Mouse (Mus musculus) R1 (cell line): ENCODE data around the gene Abcb9.

Experiments used
- DNase-seq: peaks from one replicate; pipeline ENCODE4 v3.0.0-alpha.2; 2018; ENCODE audit warnings: low read depth, low spot score

Gene Abcb9

DNA sequence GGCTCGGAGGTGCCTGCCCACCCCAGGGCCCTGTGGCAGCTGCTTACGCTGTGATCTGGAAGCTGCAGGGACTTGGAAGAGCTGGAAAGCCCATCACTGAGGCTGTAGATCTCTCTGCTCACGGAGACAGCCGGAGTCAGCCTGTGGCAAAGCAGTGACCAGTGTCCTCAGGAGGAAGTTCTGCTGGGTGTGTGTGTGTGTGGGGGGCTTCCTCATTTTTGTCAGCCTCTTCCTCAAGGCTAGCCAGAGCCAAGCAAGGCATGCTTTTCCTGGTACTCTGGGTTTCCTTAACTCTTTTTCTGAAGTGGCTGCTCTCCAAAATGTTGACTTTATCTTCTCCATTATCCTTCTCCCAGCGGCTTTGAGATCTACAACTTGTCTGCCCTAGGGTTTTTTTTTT lies 35.9 kb downstream of the Abcb9 start:
- no peak for DNase-seq

DNA sequence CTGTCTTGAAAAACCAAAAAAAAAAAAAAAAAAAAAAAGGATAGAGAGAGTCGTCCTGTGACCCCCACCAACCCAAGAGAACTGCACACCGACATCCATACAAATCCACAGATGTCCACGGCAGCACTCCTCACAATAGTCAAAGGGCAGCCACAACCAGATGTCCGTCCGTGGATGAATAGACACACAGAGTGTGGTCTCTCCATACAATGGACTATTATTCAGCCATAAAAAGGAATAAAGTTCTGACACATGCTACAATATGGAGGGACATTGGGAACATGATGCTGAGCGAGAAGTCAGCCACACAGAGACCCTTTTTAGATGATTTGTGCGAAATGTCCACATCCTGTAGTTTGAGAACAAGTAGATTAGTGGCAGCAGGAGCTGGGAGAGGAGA lies 36.8 kb downstream of the Abcb9 start:
- DNase-seq: no peak

DNA sequence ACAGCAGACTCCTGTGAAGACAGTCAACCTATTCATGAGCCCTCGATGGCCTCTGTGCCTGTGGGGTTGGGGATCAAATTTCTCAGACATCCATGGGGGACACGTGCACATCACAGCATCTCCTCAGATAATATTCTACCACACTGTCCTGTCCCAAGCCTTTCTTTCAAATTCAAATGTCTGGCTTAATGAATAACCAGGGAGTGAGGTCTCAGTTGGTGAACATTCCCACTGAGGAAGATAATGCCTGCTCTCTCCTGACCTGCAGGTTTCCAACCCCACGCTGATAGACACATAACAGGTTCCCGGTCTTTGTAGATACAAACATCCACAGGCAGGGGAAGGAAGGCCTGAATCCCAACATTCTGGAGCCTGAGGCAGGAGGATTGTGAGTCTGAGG lies 38.6 kb downstream of the Abcb9 start:
- peak; percentile 97 for DNase-seq

DNA sequence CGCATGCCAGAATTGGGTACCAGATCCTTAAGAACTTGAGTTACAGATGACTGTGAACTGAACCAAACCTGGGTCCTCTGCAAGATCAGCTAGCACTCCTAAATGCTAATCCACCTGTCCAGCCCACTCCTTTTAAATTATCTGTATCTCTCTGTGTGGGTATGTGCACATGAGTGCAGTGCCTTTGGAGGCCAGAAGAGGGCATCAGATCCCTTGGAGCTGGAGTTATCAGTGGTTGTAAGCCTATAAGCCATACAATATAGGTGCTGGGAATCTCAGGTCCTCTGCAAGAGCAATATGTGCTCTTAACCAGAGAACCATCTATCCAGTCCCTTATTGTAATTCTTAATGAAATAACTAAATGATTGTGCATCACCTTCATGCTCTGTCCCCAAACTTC lies 39.4 kb downstream of the Abcb9 start:
- DNase-seq: peak; percentile 66

DNA sequence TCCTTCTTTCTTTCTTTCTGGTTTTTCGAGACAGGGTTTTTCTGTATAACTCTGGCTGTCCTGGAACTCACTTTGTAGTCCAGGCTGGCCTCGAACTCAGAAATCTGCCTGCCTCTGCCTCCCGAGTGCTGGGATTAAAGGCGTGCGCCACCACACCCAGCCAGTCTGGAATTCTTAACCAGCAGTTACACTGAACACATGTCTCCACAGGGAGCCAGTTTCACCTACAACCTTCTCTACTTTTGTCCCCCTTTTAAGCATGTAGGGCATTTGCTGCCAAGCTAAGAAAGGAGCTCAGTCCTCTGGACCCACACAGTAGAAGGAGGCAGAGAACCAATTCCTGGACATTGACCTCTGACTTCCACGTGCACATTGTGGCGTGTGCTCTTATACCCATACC lies 43.0 kb downstream of the Abcb9 start:
- DNase-seq: peak; percentile 73

DNA sequence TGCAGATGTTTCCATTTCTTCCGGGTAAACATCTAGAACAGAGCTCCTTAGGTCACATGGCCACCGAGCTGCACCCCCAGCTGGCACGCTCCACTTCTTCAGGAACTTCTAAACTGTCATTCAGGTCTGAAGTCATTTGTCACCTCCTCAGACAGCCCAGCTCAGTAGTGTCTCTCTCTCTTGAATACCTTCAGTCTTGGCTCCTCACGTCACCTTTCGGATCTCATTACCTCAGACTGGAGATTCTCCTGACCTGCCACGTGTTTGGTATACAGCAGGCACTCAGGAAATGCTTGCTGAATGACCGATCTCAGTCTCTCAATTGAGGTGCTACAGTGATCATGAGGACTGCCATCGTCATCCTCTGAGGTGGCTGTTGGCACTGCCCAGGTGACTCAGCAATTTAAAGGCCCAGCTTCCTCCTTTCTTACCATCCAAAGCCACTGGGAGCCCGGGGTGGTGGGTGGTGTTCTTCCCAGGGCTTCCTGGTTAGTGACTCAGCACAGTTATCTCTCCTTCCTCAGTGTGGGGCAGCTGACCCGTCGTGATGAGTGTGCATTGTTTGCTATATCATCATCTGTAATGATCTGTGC lies 43.6 kb downstream of the Abcb9 start:
- DNase-seq: peak; percentile 23

DNA sequence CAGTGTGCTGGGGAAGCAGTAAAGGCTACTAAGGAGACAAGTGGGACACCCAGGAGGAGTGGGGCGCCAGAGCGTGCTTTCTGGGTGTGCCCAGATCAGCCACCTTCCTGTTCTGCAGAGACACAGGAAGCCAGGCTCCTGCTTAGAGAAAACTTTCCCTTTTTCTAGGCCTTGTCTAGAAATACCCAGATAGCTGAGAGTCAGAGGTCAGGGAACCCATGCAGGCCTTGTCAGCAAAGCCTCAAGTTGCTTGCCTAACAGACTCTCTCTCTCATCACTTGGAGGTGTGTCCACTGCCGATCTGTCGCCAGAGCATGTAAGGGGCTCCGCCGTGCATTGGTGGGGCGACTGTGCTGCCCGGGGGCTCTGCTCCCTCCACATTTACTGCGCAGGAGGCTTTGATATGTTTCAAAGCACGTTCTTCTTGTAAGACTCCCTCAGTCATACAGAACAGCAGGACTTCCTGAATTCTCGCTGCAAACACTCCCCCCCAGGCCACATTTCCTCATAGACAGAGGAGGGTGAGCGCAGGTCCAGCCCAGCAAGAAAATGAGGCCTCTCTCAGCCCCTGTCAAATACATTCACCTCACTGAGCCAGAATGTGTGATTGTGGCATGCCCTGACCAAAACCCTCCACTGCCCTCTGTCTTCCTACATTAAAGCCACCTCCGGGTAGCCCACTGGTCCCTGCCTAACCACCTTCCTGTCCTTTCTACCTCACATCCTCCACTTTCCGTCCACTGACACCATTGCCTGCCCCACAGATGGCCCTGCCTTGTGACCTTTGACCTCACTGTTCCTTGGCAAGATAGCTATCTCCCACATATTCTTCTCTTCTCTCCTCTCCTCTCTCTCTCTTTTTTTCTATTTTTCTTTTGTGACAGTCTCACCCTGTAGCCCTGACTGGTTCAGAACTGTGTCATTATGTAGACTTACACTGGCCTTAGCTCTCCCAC lies 45.2 kb downstream of the Abcb9 start:
- no peak for DNase-seq

DNA sequence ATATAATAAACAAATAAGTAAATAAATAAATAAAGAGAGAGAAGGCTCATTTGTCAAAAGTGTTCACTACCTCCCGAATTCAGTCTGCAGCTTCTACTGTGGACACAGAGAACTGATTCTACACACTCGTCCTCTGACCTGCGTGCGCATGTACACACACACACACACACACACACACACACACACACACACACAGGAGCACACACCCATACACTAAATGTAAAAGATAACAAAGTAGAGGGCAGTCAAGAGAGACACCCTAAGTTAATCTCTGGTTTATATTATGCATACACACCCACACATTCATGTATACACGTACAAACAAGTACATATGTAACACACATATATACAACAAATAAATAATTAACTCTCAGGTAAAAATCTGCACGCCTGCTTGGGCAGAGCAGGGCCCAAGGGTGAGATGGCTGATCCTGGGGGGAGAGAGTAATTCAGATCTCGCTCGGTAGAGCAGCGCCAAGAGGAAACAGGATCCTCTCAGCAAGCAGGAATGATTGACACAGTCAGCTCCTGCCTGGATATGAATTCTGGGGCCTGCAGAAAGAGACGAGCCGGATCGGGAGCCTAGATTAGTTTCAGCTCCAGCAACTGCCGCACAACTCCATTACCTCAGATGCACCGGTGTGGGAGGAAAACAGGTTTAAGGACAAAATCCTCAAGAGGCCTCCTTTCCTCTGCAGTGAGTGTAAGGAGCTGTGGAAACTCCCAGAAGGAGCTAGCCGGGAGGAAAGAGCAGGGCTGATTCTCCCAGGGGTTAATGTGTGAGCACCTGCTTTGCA lies 46.2 kb downstream of the Abcb9 start:
- no peak for DNase-seq

DNA sequence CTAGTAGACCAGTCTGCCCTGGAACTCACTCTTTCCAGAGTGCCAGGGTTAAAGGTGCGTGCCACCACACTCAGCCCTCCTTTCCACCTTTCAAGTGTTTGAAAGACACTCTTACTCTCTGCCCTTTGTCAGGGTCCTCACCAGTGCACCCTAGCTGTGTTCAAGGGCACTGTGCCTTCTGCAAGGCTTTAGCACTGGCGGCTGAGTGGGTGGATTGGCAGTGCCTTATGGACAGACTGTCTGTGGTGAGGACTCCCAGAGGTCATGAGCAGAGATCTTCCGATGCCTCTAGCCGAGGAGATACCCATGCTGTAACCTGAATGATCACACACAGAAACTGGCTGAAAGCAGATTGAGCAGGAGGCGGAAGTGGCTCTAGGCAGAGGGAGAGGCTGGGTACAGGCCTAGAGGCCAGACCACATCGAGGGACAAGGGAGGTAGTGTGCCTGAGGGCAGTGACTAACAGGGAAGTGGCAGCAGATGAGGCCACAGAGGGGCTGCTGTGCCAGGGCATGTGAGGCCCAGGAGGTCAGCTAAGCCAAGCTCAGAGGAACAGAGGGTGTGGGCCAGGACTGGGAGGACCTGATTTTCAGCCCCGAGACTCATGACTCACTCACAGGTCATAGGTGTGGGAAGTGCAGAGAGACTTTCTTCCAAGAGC lies 48.7 kb downstream of the Abcb9 start:
- DNase-seq: no peak

DNA sequence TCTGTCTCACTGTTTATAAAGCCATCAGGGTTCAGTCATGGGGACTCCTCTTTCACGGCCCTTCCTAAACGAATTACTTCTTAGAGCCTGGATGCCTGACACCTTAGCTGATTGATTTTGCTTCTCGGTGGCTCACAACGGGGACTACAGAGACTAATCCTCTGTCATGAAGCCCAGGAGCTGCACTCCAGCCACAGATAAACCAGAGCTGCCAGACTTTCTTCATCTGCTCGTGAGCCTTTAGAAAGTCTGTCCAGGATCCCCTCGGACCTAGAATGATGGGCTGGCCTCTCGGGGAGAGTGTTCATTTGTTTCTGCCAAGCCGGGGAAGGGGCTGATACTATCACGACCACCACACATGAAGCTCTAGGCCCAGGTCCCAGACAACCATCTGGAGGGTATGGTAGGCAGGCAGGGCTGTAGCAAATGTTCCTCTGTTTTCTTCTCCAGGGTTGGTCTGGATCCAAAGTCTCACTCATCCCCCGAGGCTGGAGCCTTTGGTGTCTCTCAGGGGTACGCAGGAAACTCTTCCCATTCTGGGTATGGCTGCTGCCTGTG lies 50.1 kb downstream of the Abcb9 start:
- DNase-seq: no peak

DNA sequence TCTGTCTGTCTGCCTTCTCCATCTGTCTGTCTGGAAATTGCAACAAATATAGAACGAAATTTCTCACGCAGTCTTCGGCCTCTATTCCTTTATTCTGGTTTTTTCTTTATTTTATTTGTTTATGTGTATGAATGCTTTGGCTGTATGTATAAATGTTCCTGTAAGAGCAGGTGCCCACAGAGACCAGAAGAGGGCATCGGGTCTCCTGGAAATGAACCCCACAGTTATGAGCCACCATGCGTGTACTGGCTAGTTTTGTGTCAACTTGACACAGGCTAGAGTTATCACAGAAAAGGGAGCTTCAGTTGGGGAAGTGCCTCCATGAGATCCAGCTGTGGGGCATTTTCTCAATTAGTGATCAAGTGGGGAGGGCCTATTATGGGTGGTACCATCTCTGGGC lies 51.6 kb downstream of the Abcb9 start:
- DNase-seq: no peak

DNA sequence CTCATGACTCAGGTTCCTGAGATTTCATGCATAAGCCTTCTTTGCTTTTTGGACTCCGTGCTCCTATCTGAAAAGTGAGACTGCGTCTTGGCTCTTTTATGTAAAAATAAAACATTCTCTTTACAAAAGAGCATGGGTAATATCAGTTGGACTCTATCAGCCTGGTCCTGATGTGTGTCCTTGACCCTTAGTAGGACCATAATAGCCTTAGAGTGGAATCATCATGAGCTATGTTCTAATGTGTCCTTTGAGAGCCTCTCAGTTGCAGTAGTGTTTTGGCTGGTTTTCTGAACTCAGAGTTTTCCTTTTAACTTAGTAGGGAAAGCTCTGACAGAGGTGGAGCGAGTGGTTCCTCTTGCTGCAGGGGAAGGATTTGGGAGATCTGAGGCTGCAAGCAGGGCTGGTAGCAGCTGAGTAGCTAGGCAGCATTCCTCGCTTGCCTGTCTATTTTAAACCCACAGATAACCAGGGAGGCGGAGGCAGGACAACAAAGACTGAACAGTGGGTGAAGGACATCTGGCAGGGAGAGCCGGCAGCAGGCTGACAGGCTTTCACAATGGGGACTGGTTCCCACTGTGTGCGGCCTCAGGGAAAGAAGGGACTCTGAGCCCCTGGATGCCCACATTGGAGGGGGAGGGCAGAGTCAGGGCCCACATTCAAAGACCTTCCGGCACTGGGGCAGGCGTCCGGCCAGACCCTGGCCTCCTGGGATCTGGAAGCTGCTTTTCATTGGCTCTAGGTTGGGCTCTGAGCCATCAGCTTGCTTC lies 52.2 kb downstream of the Abcb9 start:
- no peak for DNase-seq

DNA sequence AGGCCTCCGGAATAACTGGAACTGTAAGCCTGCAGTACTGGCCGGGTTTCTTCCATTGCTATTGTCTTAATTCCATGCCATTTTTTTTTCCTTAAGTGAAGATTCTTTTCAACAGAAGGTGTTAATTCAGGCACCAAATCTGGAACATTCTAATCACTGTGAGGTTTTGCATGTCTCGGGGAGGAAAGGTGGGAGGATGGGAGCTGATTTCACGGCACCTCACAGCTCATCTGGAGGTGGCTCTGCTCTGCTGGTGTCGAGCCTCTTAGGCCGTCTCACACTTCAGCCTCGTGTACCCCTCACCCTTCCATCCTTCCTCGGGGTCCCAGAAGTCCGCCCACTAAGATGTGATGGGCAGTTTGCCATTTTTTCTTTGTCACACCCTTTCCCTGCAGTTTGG lies 54.5 kb downstream of the Abcb9 start:
- no peak for DNase-seq

DNA sequence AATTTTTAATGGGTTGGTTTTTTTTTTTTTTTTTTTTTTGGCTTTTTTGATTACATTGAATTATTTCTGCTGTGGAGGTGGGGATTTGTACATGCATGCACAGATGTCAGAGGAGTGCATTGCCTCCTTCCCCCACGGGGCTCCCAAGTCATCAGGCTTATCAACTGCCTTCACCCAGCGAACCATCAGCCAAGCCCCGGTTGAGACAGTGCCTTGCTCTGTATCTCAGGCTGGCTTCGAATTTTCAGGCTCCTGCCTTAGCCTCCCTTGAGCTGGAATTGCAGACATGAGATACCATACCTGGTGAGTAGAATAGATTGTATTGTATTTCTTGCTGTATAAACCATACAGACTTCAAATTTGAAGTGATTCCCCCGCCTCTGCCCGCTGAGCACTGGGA lies 56.0 kb downstream of the Abcb9 start:
- no peak for DNase-seq

DNA sequence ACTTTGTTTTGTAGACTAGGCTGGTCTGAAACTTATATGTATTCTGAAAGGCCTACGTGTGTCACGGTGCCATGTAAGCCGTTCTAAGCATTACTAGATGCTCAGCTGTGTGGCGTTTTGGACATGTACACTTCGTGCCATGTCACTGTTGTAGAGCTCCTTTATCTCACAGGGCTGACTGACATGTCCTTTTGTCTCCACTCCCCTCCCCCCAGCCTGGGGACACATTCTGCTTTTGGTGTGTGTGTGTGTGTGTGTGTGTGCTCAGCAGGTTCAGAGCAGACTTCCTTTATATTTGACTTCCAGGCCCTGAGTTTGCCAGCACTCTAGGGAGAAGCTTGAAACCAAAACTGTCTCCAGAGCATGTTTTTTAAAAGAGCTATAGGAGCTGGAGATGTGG lies 58.8 kb downstream of the Abcb9 start:
- DNase-seq: no peak

DNA sequence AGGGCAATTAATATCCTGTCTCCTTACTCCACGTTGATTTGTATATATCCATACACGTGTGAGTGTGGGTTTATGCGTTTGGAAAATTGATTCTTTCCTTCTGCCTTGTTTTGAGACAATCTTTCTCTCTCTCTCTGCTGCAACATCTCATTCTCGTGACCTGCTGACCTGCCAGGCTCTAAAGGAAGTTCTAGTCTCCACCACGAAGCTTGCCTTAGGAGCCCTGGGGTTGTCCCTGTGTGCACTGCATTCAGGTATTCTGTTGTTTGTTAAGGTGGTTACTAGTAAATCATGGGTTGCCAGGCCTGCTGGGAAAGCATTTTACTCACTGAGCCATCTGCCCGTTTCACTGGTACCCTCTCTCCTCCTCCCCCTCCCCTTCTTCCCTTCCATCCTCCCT lies 59.3 kb downstream of the Abcb9 start:
- DNase-seq: no peak

DNA sequence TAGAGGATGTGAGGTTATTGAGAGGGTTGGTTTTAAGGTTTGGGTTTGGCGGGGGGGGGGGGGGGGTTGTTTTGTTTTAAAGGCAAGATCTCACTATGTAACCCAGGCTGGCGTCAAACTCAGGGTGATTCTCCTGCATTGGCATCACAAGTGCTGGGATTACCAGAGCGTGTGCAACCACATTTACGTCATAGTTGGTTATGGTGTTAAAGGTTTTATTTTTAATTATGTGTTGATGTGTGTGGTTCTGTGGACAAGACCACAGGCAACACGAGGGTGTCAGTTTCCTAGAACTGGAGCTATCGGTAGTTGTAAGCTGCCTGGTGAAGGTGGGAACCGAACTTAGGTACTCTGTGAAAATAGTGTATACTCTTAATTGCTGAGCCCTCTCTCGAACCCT lies 59.8 kb downstream of the Abcb9 start:
- no peak for DNase-seq

DNA sequence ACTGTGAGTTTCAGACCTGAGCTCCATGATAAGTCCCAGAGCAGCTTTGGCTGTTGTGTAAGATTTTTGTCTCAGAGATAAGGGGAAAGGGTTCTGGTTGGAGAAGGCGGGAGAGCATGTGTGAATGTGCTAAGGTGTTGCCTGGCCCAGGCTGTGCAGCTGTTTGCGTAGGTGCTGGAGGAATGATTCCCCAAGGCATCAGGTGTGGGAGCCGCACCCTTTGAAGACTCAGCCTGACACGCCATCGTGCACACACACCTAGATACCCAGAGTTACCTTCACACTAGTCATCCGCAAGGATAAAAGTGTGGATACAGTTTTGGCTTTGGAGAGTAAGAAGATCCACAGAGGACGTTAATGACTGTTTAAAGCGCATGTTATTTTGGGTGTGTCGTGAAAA lies 60.2 kb downstream of the Abcb9 start:
- no peak for DNase-seq

DNA sequence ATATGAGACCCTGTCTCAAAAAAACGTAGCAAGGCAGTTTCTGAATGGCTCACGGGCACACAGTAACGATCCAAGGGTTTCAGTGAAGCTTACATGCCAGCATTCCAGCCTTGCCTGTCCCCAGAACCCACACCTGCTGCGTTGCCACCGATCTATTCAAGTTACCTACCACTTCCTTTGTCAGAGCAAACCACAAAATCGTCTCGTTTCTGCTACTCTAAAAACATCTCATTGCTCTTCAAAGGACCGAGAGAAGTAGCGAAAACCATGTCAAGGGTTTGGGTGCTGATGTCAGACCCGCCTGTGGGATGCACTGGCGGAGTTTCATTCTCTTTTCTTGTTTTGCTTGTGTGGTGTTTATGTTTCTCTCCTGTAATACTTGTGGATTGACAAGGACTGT lies 61.1 kb downstream of the Abcb9 start:
- DNase-seq: no peak

DNA sequence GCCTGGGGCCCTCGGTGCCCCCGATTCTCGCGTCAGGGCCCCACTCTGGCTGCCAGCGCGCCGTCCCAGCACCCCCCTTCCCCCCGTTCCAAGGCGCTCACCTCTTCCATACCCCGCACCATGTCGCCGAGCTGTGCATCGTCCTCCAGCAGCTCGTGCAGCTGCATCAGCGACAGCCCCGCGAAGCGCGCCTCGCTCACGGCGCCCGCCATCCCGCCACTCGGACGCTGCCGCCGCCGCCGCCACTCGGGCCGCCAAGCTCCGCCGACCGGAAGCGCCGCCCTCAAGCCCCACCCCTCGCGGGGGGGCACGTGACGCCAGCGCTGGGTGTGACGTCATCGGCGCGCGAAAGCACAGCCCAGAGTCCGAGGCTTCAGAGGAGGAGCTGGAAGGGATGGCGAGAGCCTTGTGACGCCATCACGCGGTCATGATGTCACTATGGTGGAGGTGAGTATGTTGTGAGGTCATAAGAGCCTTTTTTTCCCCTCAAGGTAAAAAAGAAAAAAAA lies 63.5 kb downstream of the Abcb9 start, which contains the start of gene Vps37b:
Gene Vps37b (minus strand): TSS at position 270 of the 508 bp plus-strand sequence.
- peak; percentile 91 for DNase-seq
